Mouse (Mus musculus): ENCODE measurements around the gene Copz1. TPM values are rescaled to one million over a fixed set of nuclear protein-coding genes. Genes with fewer than 3 reads are reported as not detected.
"Not testable (repeated sequence)": the region's sequence is repeated elsewhere in the genome, so short reads cannot be mapped to it uniquely, and the experiment has no call there.

The Copz1 gene
- polyA plus RNA-seq, 1 experiment from 2014 or later: 307 TPM

- Histone ChIP-seq H3K4me1 (ENCODE audit: control insufficient read depth, insufficient read depth, low read length) (peaks cover 19% of the 10 kb centered on the region), H3K27ac (ENCODE audit: low read depth, low read length) (peak within 1 kb of the TSS; percentile 90), H3K27me3 (ENCODE audit: control insufficient read depth, insufficient read depth, low read length) (no peaks in the 10 kb centered on the region), H3K36me3 (ENCODE audit: control insufficient read depth, insufficient read depth, low read length) (peaks cover 9% of the 10 kb centered on the region), H3K9ac (ENCODE audit: low read length) (peak within 1 kb of the TSS; percentile 86), H3K4me3 (ENCODE audit: low read depth, low read length) (peak within 1 kb of the TSS; percentile 66), H3K9me3 (ENCODE audit: control insufficient read depth, low read length) (no peaks in the 10 kb centered on the region), H3K4me2 (ENCODE audit: low read depth) (peak within 1 kb of the TSS; percentile 82)
- DNase-seq (ENCODE audit: low spot score) (peak; percentile 97), ATAC-seq (ENCODE audit: insufficient read depth, low FRiP score, low TSS enrichment) (peak; percentile 88)
- WGBS: 0% methylated on average over 39 of the region's 39 CpGs
Observed at GRCm38 (mm10) chr15:103239685-103240159, 32.8 kb upstream of the Copz1 start, which contains the start of gene Cbx5. TSS of gene Cbx5 (minus strand) at chr15:103239816.

GRCm38 (mm10) chr15:103240160-103241028 is 32.1 kb upstream of the Copz1 start, which contains the start of gene Hnrnpa1:
TSS of gene Hnrnpa1 (plus strand) at chr15:103240432.
- ATAC-seq (ENCODE audit: insufficient read depth, low FRiP score, low TSS enrichment): peak; percentile 90
- Histone ChIP-seq H3K27ac (ENCODE audit: low read depth, low read length) (peak within 1 kb of the TSS; percentile 90), H3K9me3 (ENCODE audit: control insufficient read depth, low read length) (no peaks in the 10 kb centered on the region), H3K27me3 (ENCODE audit: control insufficient read depth, insufficient read depth, low read length) (no peaks in the 10 kb centered on the region), H3K36me3 (ENCODE audit: control insufficient read depth, insufficient read depth, low read length) (peaks cover 8% of the 10 kb centered on the region), H3K4me1 (ENCODE audit: control insufficient read depth, insufficient read depth, low read length) (peaks cover 19% of the 10 kb centered on the region), H3K4me3 (ENCODE audit: low read depth, low read length) (peak within 1 kb of the TSS; percentile 66), H3K4me2 (ENCODE audit: low read depth) (peak within 1 kb of the TSS; percentile 82), H3K9ac (ENCODE audit: low read length) (peak within 1 kb of the TSS; percentile 86)
- DNase-seq (ENCODE audit: low spot score): peak; percentile 92
- under 1% methylated on average over 47 of the region's 47 CpGs for WGBS

GRCm38 (mm10) chr15:103241071-103242018 is 31.2 kb upstream of the Copz1 start:
- H3K27me3 ChIP-seq (ENCODE audit: control insufficient read depth, insufficient read depth, low read length); H3K9me3 ChIP-seq (ENCODE audit: control insufficient read depth, low read length); DNase-seq (ENCODE audit: low spot score); ATAC-seq (ENCODE audit: insufficient read depth, low FRiP score, low TSS enrichment): not testable (repeated sequence)
- Histone ChIP-seq H3K4me1 (ENCODE audit: control insufficient read depth, insufficient read depth, low read length) (peaks cover 19% of the 10 kb centered on the region), H3K4me2 (ENCODE audit: low read depth) (peak overlapping the region; percentile 82), H3K36me3 (ENCODE audit: control insufficient read depth, insufficient read depth, low read length) (peaks cover 13% of the 10 kb centered on the region), H3K9ac (ENCODE audit: low read length) (peak overlapping the region; percentile 86), H3K4me3 (ENCODE audit: low read depth, low read length) (peak overlapping the region; percentile 66), H3K27ac (ENCODE audit: low read depth, low read length) (peak overlapping the region; percentile 90)
- WGBS: 14% methylated on average over 12 of the region's 12 CpGs

GRCm38 (mm10) chr15:103242885-103243284 is 29.6 kb upstream of the Copz1 start:
- no peak for DNase-seq (ENCODE audit: low spot score)
- Histone ChIP-seq H3K4me1 (ENCODE audit: control insufficient read depth, insufficient read depth, low read length) (peaks cover 19% of the 10 kb centered on the region), H3K4me2 (ENCODE audit: low read depth) (peak overlapping the region; percentile 82), H3K36me3 (ENCODE audit: control insufficient read depth, insufficient read depth, low read length) (peaks cover 24% of the 10 kb centered on the region), H3K27me3 (ENCODE audit: control insufficient read depth, insufficient read depth, low read length) (no peaks in the 10 kb centered on the region), H3K4me3 (ENCODE audit: low read depth, low read length) (peak overlapping the region; percentile 66), H3K9ac (ENCODE audit: low read length) (peak overlapping the region; percentile 29), H3K9me3 (ENCODE audit: control insufficient read depth, low read length) (no peaks in the 10 kb centered on the region), H3K27ac (ENCODE audit: low read depth, low read length) (no peak overlapping the region)
- 74% methylated on average over 8 of the region's 8 CpGs for WGBS
- no peak for ATAC-seq (ENCODE audit: insufficient read depth, low FRiP score, low TSS enrichment)

- WGBS: 79% methylated on average over 6 of the region's 6 CpGs
- Histone ChIP-seq H3K4me1 (ENCODE audit: control insufficient read depth, insufficient read depth, low read length) (peaks cover 19% of the 10 kb centered on the region), H3K4me2 (ENCODE audit: low read depth) (no peak overlapping the region), H3K27me3 (ENCODE audit: control insufficient read depth, insufficient read depth, low read length) (no peaks in the 10 kb centered on the region), H3K4me3 (ENCODE audit: low read depth, low read length) (no peak overlapping the region), H3K9ac (ENCODE audit: low read length) (no peak overlapping the region), H3K9me3 (ENCODE audit: control insufficient read depth, low read length) (no peaks in the 10 kb centered on the region), H3K36me3 (ENCODE audit: control insufficient read depth, insufficient read depth, low read length) (peaks cover 29% of the 10 kb centered on the region), H3K27ac (ENCODE audit: low read depth, low read length) (no peak overlapping the region)
- ATAC-seq (ENCODE audit: insufficient read depth, low FRiP score, low TSS enrichment) (no peak), DNase-seq (ENCODE audit: low spot score) (no peak)
Observed at GRCm38 (mm10) chr15:103245616-103246015, 26.9 kb upstream of the Copz1 start.

GRCm38 (mm10) chr15:103247078-103247781 is 25.3 kb upstream of the Copz1 start:
- H3K36me3 ChIP-seq (ENCODE audit: control insufficient read depth, insufficient read depth, low read length): peaks cover 29% of the 10 kb centered on the region
- no peak overlapping the region for H3K27ac ChIP-seq (ENCODE audit: low read depth, low read length)
- no peaks in the 10 kb centered on the region for H3K27me3 ChIP-seq (ENCODE audit: control insufficient read depth, insufficient read depth, low read length)
- WGBS: 91% methylated on average over 9 of the region's 9 CpGs
- no peak overlapping the region for H3K9ac ChIP-seq (ENCODE audit: low read length)
- no peaks in the 10 kb centered on the region for H3K9me3 ChIP-seq (ENCODE audit: control insufficient read depth, low read length)
- DNase-seq (ENCODE audit: low spot score) (no peak), ATAC-seq (ENCODE audit: insufficient read depth, low FRiP score, low TSS enrichment) (no peak)
- H3K4me3 ChIP-seq (ENCODE audit: low read depth, low read length): no peak overlapping the region
- peaks cover 18% of the 10 kb centered on the region for H3K4me1 ChIP-seq (ENCODE audit: control insufficient read depth, insufficient read depth, low read length)
- no peak overlapping the region for H3K4me2 ChIP-seq (ENCODE audit: low read depth)

GRCm38 (mm10) chr15:103247782-103248400 is 24.6 kb upstream of the Copz1 start:
- ATAC-seq (ENCODE audit: insufficient read depth, low FRiP score, low TSS enrichment): no peak
- DNase-seq (ENCODE audit: low spot score): no peak
- H3K36me3 ChIP-seq (ENCODE audit: control insufficient read depth, insufficient read depth, low read length): peaks cover 24% of the 10 kb centered on the region

More at GRCm38 (mm10) chr15:103247782-103248400, 24.6 kb upstream of the Copz1 start:
- no peaks in the 10 kb centered on the region for H3K9me3 ChIP-seq (ENCODE audit: control insufficient read depth, low read length)
- H3K9ac ChIP-seq (ENCODE audit: low read length): no peak overlapping the region
- peaks cover 11% of the 10 kb centered on the region for H3K4me1 ChIP-seq (ENCODE audit: control insufficient read depth, insufficient read depth, low read length)
- no peak overlapping the region for H3K4me2 ChIP-seq (ENCODE audit: low read depth)
- no peak overlapping the region for H3K27ac ChIP-seq (ENCODE audit: low read depth, low read length)
- no peaks in the 10 kb centered on the region for H3K27me3 ChIP-seq (ENCODE audit: control insufficient read depth, insufficient read depth, low read length)
- no peak overlapping the region for H3K4me3 ChIP-seq (ENCODE audit: low read depth, low read length)
